Comparison of ENCODE assay signal across 14 mouse cellular contexts in genomic region chr5:30106756-30107155, GRCm38 (mm10). TPM values are rescaled to one million over a fixed set of nuclear protein-coding genes. Genes with fewer than 3 reads are reported as not detected.
DNase-seq lines count a peak whose midpoint lies in the region; ATAC-seq and TF ChIP-seq lines count a peak whose summit lies in the region.
"Had no signal": no experiment of that assay in that cellular context is flagged by ENCODE, and none has a peak within 500 bp of the region (broad histone marks: within the 10 kb centered on the region; RNA-seq: fewer than 3 reads in every experiment).

No protein-coding gene starts in this region.

- no peak overlapping the region for H3K4me3 ChIP-seq in forebrain, postnatal 0 days (ENCODE audit: low read depth, low read length)
- H3K4me3 ChIP-seq in midbrain, embryonic 11.5 days (ENCODE audit: low read depth, low read length): peak overlapping the region; percentile 66
- H3K4me3 ChIP-seq: liver, embryonic 12.5 days; stomach, embryonic 15.5 days had no signal

- peak; percentile 37 for DNase-seq in testis, postnatal 10 days (ENCODE audit: low spot score)
- DNase-seq in testis, postnatal 14 days (ENCODE audit: low spot score): no peak
- DNase-seq in forebrain, postnatal 0 days: no peak
- peak; percentile 85 for DNase-seq in midbrain, embryonic 11.5 days (ENCODE audit: low spot score, missing footprints)
- no peak for DNase-seq in T-cell, adult 2 months (ENCODE audit: low spot score)
- DNase-seq in adrenal gland, adult 8-10 months: no peak
- DNase-seq: cerebellum, adult 11-12 months; heart, postnatal 36 days; right cerebral cortex, postnatal 25 days had no signal

- ATAC-seq in forebrain, postnatal 0 days: no peak
- ATAC-seq in midbrain, embryonic 11.5 days (ENCODE audit: low FRiP score): peak; percentile 1; the same call in 1 of the 2 replicates
- ATAC-seq in frontal cortex, adult (ENCODE audit: low TSS enrichment): no peak
- ATAC-seq: liver, embryonic 12.5 days had no signal

- TF ChIP-seq CTCF in forebrain, postnatal 0 days (IDR thresholded peaks at IDR 0.05; ENCODE audit: low read depth): no peak

- H3K4me1 ChIP-seq in forebrain, postnatal 0 days (ENCODE audit: insufficient read depth): peaks cover 7% of the 10 kb centered on the region; the same call in 1 of the 2 replicates
- H3K4me1 ChIP-seq in midbrain, embryonic 11.5 days (ENCODE audit: control insufficient read depth, insufficient read depth, low read length): peaks cover 58% of the 10 kb centered on the region

- H3K36me3 ChIP-seq in forebrain, postnatal 0 days (ENCODE audit: insufficient read depth): no peaks in the 10 kb centered on the region
- H3K36me3 ChIP-seq in midbrain, embryonic 11.5 days (ENCODE audit: control insufficient read depth, insufficient read depth, low read length): no peaks in the 10 kb centered on the region
- H3K36me3 ChIP-seq: liver, embryonic 12.5 days; stomach, embryonic 15.5 days had no signal

- H3K4me2 ChIP-seq in forebrain, postnatal 0 days (ENCODE audit: low read depth): peak overlapping the region; percentile 97
- peak overlapping the region; percentile 94 for H3K4me2 ChIP-seq in midbrain, embryonic 11.5 days
- H3K4me2 ChIP-seq: liver, embryonic 12.5 days; stomach, embryonic 15.5 days had no signal

- H3K9me3 ChIP-seq in forebrain, postnatal 0 days (ENCODE audit: low read length): no peaks in the 10 kb centered on the region
- H3K9me3 ChIP-seq in midbrain, embryonic 11.5 days (ENCODE audit: control insufficient read depth, low read length): no peaks in the 10 kb centered on the region
- H3K9me3 ChIP-seq: liver, embryonic 12.5 days; stomach, embryonic 15.5 days had no signal

- H3K27ac ChIP-seq in forebrain, postnatal 0 days (ENCODE audit: low read depth, low read length): peak overlapping the region; percentile 62; the same call in 1 of the 2 replicates
- H3K27ac ChIP-seq in midbrain, embryonic 11.5 days (ENCODE audit: low read depth, low read length): peak overlapping the region; percentile 67; the same call in 1 of the 2 replicates
- H3K27ac ChIP-seq: liver, embryonic 12.5 days; stomach, embryonic 15.5 days had no signal

- WGBS in forebrain, postnatal 0 days: 11% methylated on average over 2 of the region's 2 CpGs
- whole genome bisulfite sequencing in midbrain, embryonic 11.5 days: 9% methylated on average over 2 of the region's 2 CpGs

- H3K9ac ChIP-seq in forebrain, postnatal 0 days: no peak overlapping the region
- peak overlapping the region; percentile 84 for H3K9ac ChIP-seq in midbrain, embryonic 11.5 days (ENCODE audit: low read length)
- H3K9ac ChIP-seq: liver, embryonic 12.5 days; stomach, embryonic 15.5 days had no signal

- no peaks in the 10 kb centered on the region for H3K27me3 ChIP-seq in forebrain, postnatal 0 days (ENCODE audit: insufficient read depth, low read length)
- H3K27me3 ChIP-seq in midbrain, embryonic 11.5 days (ENCODE audit: control insufficient read depth, insufficient read depth, low read length): no peaks in the 10 kb centered on the region

RNA-seq across cellular contexts. Expression of gene 3110082J24Rik, which starts 0.9 kb away (rescaled TPM):
- total RNA-seq in forebrain, postnatal 0 days (2014; rRNA removed): 1.0 and 2.0 TPM in 2 replicates
- 2.0 and 2.5 TPM in 2 replicates for polyA plus RNA-seq in forebrain, postnatal 0 days (2015; fragmentation: Nextera tagmentation; extraction: Ambion mirVana)
- 3.7 and 4.5 TPM in 2 replicates for polyA plus RNA-seq in midbrain, embryonic 11.5 days (2014; fragmentation: Nextera tagmentation; extraction: Ambion mirVana)
- not detected for total RNA-seq in adrenal gland, adult 8-10 months (2022)
- total RNA-seq: heart, postnatal 36 days had no signal
- polyA plus RNA-seq: gonadal fat pad, adult 2 months; kidney, embryonic 14.5 days; liver, embryonic 12.5 days; stomach, embryonic 15.5 days had no signal

RNA-seq across cellular contexts. Expression of gene Garem2, which starts 1.8 kb away (rescaled TPM):
- total RNA-seq in forebrain, postnatal 0 days (2014; rRNA removed): 10.4 and 10.5 TPM in 2 replicates
- 5.5 and 7.2 TPM in 2 replicates for polyA plus RNA-seq in forebrain, postnatal 0 days (2015; fragmentation: Nextera tagmentation; extraction: Ambion mirVana)
- polyA plus RNA-seq in midbrain, embryonic 11.5 days (2014; fragmentation: Nextera tagmentation; extraction: Ambion mirVana): 14.3 and 15.3 TPM in 2 replicates
- total RNA-seq in adrenal gland, adult 8-10 months (2022): under 1 TPM in 1 of 4 experiments, not detected in 3; 0.10 TPM

RNA-seq across cellular contexts. Expression of gene Tyms, which starts 33.3 kb away (rescaled TPM):
- total RNA-seq in forebrain, postnatal 0 days (2014; rRNA removed): 12.3 and 14.3 TPM in 2 replicates
- polyA plus RNA-seq in forebrain, postnatal 0 days (2015; fragmentation: Nextera tagmentation; extraction: Ambion mirVana): 26.8 and 34.1 TPM in 2 replicates
- polyA plus RNA-seq in midbrain, embryonic 11.5 days (2014; fragmentation: Nextera tagmentation; extraction: Ambion mirVana): 268 and 278 TPM in 2 replicates
- 10 to 100 TPM; 12.9 to 19.7 (median 18.0) TPM for total RNA-seq in adrenal gland, adult 8-10 months (2022)

RNA-seq across cellular contexts. Expression of gene Hadha, which starts 48.2 kb away (rescaled TPM):
- 50.3 and 57.9 TPM in 2 replicates for total RNA-seq in forebrain, postnatal 0 days (2014; rRNA removed)
- polyA plus RNA-seq in forebrain, postnatal 0 days (2015; fragmentation: Nextera tagmentation; extraction: Ambion mirVana): 45.9 and 56.1 TPM in 2 replicates
- 75.1 and 87.0 TPM in 2 replicates for polyA plus RNA-seq in midbrain, embryonic 11.5 days (2014; fragmentation: Nextera tagmentation; extraction: Ambion mirVana)
- total RNA-seq in adrenal gland, adult 8-10 months (2022): 100 to 1,000 TPM; 363 to 446 (median 399) TPM

RNA-seq across cellular contexts. Expression of gene Hadhb, which starts 48.3 kb away (rescaled TPM):
- 54.4 and 59.3 TPM in 2 replicates for total RNA-seq in forebrain, postnatal 0 days (2014; rRNA removed)
- polyA plus RNA-seq in forebrain, postnatal 0 days (2015; fragmentation: Nextera tagmentation; extraction: Ambion mirVana): 43.2 and 46.2 TPM in 2 replicates
- polyA plus RNA-seq in midbrain, embryonic 11.5 days (2014; fragmentation: Nextera tagmentation; extraction: Ambion mirVana): 107 and 114 TPM in 2 replicates
- 100 to 1,000 TPM; 412 to 817 (median 632) TPM for total RNA-seq in adrenal gland, adult 8-10 months (2022)

Comparison
In these comparisons a context has a peak if more than half of its experiments do, and no peak if none do; other contexts are left out.
1. DNase-seq: peak in testis, postnatal 10 days (single experiment) and midbrain, embryonic 11.5 days (single experiment); none in testis, postnatal 14 days (single experiment), forebrain, postnatal 0 days (single experiment), T-cell, adult 2 months (single experiment) and adrenal gland, adult 8-10 months (single experiment).
2. RNA of gene Garem2, which starts 1.8 kb away (total RNA-seq): 10.4 to 10.5 TPM in forebrain, postnatal 0 days; 0.10 TPM in adrenal gland, adult 8-10 months; every median in the first group is over 10 times any median in the second.